Mouse (Mus musculus): Measurements from ENCODE around the gene Zfhx3. TPM values are rescaled to one million over a fixed set of nuclear protein-coding genes. Genes with fewer than 3 reads are reported as not detected.

Zfhx3 gene
- 0.67 TPM for polyA plus RNA-seq (2017; shearing (Covaris generic))

GRCm38 (mm10) chr8:107941922-107942694 lies at the start of gene Zfhx3:
Zfhx3 (plus strand) TSS chr8:107942644.

Measured in effector memory CD4-positive, alpha-beta T cell, adult 7 months (primary cell).